Mouse (Mus musculus) kidney, adult 18-20 months (tissue): ENCODE measurements around the gene Cep89.

ENCODE experiments used
- DNase-seq: peaks from one replicate; pipeline ENCODE4 v3.0.0; 2021

The Cep89 gene

DNA sequence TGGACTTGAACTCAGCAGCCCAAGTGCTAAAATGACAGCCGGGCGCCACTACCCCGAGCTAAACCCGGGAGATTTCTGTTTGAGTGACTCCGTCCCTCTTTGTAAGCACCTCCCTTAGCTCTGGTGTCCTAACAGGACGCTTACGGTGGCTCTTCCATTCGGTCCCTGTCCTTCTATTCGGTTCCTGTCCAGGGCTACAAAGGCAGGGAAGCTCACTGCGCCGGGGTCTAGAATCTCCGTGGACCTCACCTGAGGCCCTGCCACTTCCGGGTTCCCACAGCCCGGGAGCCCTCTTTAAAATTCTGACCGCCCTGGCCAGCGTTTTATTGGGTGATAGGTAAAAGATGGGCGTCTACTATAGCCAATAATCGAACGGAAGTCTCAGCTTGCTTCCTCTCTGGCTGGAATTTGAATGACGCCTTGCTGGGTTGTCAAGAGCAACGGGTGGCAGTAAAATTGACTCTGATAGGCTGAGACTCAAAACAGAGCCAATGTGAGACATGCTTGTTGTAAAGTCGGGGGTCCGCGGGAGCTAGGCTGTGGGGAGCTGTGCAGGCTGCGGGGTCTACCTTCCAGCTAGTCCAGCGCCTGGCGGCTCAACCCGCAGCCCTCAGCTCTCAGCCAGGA, at the start of gene Cep89, which contains the start of gene Faap24:
Gene Cep89 (plus strand): TSS at position 494 of the 627 bp plus-strand sequence.
Gene Faap24 (minus strand): TSS at position 295 of the 627 bp plus-strand sequence.
- DNase-seq, result peak; percentile 93

DNA sequence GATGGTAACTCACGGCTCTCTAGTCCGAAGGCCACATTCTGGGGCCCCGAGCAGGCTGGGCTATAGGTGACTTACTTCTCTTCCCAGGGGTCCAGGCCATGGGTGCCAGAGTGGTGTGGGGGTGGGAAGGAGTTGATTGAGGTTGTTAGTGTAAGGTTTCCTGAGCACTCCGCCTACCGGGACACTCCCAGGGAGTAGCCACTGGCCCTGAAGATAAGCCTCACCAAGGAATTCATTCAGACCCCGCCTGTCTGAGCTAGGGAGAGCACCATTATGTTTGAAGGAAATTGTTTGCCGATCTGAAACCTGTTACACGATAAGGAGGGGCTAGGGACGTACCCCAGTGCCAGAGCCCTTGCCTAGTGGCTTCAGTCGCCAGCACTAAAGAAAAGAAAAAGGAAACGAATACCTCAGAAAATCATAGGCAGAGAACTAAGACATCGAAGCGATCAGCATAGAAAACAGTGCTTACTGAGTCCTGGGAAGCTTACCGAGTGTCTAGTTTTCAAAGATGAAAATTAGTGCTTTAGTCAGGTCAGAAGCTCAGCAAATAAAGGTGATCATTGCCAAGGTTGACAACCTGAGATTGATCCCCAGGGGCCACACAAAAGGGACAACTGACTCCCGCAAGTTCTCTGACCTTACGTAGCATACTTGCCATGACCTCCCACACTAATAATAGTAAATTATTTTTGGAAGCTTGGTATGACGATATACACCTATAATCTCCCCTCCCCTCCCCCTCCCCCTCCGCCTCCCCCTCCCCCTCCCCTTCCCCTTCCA, 48.7 kb upstream of the Cep89 start:
- DNase-seq, result no peak

DNA sequence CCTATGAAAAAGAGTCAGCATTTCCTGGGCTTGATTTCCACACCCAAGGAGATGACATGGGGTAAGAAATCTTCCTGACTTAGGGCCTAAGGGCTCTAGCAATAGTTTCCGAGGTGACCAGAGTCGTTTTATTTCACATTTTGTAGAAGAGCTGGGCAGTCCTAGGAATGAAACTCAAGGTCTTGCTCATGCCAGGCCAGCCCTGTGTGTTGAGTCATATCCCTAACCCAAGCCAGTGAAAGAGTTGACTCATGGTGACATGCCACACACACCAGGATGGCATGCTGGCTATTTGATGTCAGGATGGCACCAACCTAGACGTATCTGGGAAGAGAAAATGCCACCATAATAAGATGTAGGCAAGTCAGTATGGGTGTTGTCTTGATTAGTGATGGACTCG, 47.8 kb upstream of the Cep89 start:
- no peak for DNase-seq

DNA sequence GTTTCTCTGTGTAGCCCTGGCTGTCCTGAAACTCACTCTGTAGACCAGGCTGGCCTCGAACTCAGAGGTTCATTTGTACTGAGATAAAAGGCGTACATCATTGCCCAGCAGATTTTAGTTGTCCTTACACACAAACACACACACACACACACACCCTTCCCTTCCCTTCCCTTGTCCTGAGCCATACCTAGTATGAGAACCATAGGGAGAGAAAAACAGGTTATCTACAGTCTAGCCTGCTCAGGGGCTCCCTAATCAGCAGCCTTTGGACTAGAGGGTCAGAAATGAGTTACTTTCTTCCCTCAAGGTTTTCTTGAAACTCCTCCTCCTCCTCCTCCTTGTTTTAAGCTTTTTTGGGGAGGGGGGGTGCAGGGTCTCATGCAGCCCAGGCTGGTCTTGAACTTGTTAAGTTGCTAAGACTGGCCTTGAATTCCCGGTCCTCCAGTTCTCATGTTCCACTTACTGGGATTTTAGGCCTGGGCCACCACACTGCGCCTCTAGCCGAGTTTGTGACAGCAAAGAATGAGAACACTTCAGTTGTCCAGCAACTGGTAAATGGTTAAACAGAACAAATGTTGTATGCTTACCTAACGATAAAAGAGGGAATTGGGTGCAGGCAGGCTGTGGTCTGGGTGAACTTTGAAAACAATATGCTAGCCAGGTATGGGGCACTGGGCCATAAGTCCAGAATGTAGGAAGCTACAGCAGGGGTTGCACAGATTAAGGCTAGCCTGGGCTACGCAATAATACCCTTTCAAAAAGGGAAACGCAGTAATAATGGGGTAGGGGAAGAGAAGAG, 46.8 kb upstream of the Cep89 start:
- DNase-seq, result peak; percentile 40

DNA sequence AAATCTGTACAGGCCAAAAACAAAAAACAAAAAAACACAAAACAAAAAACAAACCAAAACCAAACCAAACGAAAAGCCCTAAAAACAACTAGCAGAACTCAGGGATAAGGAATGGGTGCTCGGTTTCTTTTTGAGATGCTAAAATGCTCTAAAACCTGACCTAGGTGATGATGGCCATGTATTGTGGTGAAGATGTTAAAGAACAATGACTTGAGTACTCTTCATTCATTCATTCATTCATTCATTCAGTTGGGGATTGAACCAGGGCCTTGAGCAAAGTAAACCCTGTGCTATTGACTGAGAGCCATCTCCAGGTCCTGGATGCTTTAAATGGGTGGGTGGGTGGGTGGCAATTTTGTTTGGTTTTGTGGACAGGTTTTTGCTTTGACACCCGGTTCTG, 45.7 kb upstream of the Cep89 start:
- no peak for DNase-seq

DNA sequence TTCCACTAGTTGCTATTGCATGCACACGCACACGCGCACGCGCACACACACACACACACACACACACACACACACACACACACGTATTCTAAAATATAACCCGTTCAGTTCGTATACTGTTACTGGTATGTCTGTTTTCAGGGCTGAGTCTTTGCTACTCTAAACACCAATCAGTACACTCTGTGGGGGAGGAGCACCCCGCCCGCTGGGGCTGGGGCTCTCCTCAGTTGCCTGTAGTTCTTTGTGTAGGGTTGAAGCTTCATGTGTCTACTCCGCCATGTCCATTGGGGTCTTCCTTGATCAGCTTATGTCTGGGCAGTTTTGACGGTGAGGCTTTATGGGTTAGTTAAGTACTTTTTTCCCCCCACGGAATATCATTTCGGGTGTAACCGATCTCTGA, 43.5 kb upstream of the Cep89 start:
- no peak for DNase-seq

DNA sequence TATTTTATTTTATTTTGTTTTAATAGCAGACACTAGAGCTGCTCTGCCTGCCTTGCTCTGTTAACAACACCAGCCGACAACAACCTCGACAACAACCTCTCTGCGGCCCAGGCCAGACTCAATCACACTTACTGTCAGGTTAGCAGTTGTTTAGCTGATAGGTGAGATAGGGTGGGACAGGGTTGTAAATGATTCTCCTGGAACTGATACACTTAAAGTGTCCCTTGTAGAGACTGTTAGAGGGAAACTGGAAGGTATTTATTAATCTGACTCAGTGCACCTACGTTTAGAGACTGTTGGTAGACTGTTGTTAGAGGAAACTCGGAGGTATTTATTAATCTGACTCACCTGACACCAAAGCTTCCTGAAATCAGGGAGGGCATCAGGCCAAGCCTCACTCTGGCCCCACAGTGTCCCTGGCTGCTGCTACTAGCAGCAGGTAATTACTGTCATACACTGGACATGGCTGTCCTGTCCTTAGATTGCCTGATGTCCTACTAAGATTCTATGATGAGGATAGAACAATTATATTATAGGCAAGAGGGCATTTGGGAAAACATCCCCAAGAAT, 41.4 kb upstream of the Cep89 start:
- DNase-seq, result peak; percentile 39

DNA sequence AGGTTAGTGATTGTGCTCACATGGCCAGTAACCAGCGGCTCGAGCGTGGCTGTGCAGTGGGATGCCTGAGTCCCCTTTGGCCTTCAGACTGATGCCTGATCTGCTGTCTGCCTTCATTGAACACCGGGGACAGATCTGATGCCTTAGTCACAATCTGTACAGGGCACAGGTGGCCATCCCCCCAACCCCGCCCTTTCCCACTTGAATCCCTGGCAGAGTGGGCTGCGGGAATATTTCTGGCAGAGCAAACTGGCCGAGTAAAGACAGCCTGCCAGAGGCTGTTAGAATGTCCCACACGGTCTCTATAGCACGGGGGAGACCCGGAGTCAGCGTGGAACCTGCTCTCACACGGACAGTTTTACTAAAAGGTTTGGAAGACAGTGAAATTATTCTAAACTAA, 39.2 kb upstream of the Cep89 start:
- no peak for DNase-seq

DNA sequence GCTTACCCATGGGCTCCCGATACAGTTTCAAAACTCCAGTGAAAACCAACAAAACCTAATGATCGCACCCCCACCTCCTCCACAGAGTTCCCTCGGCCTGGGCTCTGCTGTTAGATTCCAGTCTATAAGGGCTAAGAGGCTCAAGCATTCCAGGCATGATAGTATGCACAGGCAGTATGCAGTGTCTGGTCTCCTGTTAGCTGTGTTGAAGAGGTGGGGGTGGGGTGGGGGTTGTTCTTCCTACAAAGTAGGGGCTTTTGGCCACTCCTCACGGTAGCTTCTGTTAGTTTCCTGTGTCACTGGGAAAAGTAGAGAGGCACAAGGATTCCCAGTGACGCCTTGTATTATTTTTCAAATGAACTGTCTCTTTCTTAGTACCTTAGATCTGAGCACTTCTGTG, 34.6 kb upstream of the Cep89 start:
- no peak for DNase-seq

DNA sequence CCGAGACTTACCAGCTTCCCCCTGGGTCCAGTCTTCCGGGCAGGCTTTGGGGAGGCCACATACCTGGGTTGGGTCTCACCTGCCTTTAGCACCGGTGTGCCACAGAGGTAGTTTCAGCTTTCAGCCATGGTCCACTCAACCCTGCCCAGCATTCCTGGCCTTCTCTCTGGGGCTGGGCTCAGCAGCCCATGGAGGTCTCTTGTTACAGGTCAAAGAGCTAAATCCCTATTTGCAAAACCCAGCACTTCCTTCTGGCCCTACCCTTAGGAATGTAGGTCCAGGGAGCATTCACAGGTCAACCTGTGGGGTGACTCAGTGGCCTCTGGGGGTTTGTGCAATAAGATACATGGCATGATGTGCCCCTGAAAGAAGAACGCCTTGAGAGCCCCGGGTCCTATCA, 34.0 kb upstream of the Cep89 start:
- DNase-seq, result peak; percentile 16

DNA sequence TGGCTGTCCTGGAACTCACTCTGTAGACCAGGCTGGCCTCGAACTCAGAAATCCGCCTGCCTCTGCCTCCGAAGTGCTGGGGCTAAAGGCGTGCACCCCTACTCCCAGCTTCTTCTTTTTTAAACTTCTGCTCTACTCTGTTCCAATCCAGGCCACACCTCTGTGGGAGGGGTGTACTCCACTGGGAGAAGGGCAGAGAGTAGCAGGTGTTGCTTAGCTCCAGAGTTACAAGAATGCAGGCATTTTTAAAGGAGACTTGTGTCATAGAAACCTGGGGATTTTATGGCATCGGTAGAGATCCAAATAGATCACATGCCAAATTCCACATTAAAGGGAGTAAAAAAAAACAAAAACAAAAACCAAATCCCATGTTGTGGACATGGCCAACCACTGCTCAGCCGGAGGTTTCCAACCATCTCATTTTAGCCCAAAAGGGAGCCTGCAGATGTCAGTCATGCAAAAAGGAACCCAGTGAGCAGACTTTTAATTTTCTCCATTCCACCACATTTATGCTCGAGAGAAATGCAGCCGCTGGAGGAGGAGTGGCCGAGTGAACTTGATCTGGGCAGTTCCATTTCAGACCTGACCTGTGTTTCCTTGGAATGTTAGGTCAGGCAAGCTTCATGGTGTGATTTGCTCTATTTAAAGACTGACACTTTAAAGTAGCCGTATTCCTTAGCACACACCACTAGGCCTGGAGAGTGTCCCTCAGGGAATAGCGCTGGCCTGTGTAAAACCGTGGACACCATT, 31.5 kb upstream of the Cep89 start:
- DNase-seq, result peak; percentile 50

DNA sequence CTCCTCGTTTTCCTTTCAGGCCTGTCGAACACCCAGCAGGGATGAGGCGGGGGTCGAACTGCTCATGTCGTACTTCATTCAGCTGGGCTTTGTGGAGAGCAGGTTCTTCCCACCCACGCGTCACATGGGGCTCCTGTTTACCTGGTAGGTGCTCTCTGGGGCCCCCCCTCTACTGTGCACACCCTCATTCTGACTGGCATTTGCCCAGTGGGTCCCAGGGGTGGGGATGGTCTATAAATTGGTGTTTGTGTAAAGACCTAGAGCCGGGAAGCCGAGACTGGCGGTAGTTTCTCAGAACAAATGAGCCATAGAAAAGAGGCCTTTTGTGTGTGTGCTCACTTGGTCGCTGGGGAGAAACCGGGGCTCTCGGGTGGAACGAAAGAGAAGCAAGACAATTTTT, 25.7 kb upstream of the Cep89 start:
- DNase-seq, result no peak

DNA sequence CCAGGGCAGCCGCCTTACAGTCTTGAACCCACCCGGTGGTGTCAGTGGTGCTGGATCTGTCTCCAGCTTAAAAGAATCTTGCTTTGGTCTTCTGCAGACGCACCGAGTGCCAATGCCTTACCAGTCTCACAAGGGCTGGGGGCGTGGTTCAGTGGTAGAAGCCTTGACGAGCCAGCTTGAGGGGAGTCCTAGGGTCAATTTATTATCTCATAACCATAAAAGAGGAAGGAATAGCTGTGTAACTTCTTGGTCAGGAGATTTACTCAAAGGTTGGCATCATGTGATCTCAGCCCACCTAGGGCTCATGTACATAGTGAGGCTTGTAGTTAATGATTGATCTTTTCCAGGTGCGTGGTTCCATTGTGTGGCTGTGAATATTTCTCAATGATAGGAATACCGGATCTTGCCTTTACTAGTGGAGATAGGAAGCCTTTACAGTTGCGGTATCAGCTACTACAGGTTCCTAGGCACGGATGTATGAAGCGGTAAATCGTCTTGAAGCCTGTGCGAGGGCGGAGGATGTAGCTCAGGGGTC, 24.3 kb upstream of the Cep89 start:
- peak; percentile 13 for DNase-seq

DNA sequence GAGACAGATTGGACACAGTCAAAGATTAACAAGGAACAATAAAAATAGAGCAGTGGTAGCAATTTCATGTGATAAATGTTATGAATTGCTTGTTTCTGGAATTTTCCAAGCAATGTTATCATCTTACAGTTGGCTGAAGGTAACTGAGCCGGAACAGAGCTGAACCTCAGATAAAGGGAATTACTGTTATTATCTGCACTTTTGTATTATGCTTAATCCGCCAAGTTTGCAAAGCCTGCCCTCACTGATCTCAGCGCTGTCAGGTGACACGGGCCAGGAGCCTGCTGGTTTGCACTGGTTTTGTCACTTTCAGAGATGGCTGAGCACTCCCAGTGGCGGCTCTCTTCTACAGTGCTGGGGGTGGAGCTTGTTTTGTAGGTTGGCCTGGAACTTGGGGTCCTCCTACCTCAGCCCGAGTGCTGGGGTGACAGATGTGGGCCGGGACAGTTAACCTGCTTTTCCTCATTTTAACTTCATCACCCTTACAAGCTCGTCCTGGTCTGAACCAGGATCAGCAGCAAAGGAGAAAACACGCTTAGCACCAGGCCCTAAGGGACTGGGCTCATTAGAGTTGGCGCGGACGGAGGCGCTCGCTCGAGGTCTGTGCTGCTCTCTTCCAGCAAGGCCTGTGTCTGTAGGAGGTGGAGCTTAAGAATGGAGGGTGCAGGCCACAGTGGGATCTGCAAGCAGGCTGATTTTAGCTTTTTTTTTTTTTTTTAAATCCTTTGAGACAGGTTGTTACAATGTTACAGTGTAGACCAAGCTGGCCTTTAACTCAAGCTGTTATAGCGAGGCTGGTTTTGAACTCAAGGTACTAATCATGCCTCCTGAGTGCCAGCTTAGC, 23.5 kb upstream of the Cep89 start:
- DNase-seq, result peak; percentile 60

DNA sequence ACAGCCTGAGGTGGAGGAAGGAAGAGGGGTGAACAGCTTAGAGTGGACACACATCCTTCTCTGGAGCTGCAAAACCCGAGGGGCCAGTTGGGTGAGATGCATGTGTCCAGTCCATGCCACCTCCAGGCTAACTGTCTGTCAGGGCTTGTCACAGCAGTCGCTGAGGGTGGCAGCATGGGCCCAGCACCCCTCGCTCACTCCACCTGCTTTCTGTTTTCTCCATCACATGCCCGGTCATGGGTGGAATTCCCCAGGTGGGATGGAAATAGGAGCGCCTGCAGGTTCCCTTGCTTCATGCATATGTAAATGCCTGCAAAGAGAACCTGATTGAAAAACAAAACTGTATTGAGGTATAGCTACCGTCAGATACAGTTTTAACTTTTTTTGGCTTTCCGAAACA, 22.6 kb upstream of the Cep89 start:
- DNase-seq, result peak; percentile 41

DNA sequence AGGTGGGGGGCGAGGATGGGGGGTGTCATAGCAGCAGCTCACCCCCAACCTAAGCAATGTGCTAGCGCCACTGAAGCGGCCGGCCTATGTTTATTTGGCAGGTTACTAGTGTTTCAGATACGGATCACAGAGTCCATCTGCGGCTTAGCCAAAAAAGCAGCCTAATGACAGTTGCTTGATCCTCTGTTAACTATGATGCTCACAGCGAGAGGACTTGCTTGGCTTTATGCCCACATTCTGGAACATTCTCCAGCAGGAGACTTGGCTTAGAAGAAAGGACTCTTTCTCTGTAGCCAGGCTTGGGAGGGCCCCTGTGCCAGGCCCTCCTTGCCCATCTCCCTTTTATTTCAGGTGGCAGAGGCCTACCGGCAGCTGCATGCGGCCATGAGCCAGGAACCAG, 20.2 kb upstream of the Cep89 start:
- DNase-seq, result peak; percentile 41

DNA sequence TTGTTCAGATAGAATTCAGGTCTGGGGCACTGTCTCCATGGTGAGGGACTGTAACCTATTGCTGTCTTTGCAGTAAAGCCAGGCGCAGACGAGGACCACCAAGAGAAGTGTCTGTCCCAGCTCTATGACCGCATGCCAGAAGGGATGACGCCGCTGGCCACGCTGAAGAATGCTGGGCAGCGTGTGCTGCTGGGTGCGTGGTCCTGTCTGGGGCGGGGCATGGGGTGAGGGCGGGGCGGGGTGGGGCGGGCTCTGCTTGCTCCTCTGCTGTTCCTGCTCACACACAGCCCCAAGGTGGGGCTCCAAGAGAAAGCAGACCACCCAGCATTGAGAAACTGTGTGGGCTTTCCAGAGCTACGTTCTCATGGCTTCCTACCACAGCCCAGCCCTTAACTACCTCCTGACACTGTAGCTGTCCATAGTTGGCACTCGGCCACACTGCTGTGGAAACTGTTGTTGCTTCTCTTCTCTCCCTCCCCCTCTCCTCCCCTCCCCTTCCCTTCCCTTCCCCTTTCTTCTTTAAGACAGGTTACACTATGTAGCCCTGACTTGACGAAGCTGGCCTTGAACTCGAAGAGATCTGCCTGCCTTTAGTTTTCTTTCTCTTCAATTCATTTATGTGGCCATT, 17.2 kb upstream of the Cep89 start:
- no peak for DNase-seq

DNA sequence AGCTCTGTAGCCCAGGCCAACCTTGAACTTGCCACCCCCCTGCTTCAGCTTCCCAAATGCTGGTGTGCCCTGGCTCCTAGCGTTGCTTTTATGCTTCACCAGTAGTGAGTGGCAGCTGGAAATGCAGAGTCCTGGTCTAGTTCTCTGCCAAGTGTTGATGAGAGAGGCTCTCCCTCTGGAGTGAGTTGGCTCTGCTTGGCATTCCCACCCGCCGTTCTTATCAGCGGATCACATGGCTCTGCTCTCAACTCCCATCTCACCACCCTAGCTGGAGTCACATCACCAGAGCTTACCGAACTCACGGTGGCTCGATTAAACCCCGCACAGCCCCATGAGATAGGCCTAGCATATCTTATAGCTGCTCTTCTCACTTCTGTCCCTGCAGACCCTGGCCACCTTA, 16.5 kb upstream of the Cep89 start:
- no peak for DNase-seq

DNA sequence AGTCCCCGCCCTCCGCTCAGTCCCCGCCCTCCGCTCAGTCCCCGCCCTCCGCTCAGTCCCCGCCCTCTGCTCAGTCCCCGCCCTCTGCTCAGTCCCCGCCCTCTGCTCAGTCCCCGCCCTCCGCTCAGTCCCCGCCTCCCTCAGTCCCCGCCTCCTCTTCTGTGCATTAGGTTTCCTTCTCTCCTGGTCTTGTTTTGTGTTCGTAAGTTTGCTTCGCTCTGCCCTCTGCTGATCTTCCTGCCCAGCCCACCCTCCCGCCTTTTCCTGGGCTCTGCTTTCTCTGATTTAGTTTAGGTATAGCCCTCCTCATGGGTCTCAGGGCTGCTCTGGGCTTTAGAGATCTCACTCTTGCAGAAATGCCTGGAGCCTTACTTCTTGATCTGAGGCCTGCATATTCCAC, 15.0 kb upstream of the Cep89 start:
- no peak for DNase-seq

DNA sequence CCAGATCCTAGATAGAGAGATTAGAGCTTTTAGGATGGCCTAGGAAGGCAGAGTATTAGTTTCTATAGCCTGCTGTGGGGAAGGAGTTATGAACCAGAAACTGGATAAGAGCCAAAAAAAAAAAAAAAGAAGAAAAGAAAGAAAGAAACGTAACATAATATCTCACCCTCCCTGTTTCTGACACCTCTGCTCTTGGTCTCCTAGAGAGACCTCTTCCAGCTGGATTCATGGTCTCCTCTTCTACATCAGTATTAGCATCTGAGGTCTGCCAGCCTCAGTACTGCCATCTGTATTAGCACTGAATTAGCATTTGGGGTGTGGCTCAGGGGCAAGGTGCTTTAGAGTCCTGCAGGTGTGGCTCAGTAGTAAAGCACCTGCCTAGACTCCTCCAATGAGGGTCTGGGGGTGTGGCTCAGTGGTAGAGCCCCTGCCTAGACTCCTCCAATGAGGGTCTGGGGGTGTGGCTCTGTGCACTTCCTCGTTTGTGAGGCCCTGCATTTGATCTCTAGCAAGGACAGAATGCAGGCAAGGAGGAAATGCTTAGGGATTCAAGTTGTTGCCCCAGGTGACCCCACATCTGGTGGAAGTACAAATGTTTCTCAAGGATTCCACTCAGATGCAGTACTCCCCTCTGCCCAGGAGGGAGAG, 14.0 kb upstream of the Cep89 start:
- DNase-seq, result no peak
